Mouse (Mus musculus) lung, adult 18-20 months (tissue): ENCODE results near the gene Cox6b2.

Experiments used
- DNase-seq, 2 experiments: peaks; one replicate each; pipeline ENCODE4 v3.0.0; 2022; ENCODE audit warnings: mixed read lengths in 2 of 2

The Cox6b2 gene

DNA sequence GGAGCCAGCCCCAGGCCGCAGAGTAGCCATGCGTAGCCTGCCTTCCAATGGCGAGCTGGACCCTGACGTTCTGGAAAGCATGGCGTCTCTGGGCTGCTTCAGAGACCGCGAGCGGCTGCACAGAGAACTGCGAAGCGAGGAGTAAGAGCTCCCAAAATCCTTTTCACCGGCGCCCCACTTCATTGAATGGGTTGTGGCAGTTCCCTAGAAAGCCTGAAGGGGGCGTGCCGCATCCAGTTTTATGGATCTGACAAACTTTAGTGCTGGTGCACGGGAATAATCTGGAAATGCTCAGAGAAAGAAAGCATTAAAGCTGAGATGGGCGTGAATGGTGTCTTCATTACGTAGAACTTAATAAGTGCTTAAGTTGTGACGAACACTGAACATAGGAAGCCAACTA lies 47.8 kb downstream of the Cox6b2 start:
- DNase-seq, result peak; percentile 27 to 50

DNA sequence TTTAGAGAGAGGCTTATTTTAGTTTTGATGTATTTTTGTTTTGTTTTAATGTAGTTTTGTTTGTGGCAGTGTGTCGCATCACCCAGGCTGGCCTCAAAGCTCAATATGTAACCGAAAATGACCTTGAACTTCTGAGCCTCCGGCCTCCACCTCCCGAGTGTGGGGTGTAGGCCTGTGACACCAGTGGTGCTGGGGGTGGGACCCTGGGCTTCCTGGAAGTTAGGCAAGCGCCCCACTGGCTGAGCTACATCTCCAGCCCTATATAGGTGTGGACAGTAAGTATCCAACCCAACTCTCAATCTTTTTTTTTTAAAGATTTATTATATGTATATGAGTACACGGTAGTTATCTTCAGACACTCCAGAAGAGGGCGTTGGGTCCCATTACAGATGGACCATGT lies 49.7 kb downstream of the Cox6b2 start:
- DNase-seq, result no peak

GRCm38 (mm10) chr7:4702334-4702733 lies 50.6 kb downstream of the Cox6b2 start:
- no peak for DNase-seq
